Mouse (Mus musculus) kidney, postnatal 0 days (tissue): Measurements from ENCODE around the gene Hspa2. TPM values are rescaled to one million over a fixed set of nuclear protein-coding genes. Genes with fewer than 3 reads are reported as not detected.

ENCODE experiments used
- ATAC-seq: fragments of 200-750 bp; cut with Nextera tagmentation; replicated peaks from 2 replicates; pipeline ENCODE4 v1.8.0; 2017; ENCODE audit warnings: low read depth, moderate number of reproducible peaks, moderate TSS enrichment, moderate library complexity; ENCODE audit not compliant: low FRiP score
- DNase-seq: peaks from one replicate; pipeline ENCODE4 v3.0.0-alpha.2; 2016; ENCODE audit warnings: low spot score
- H3K27ac ChIP-seq: fragments of 300-500 bp; sonication (generic); 2 replicates; pipeline ENCODE4 v1.5.1; 2014; ENCODE audit warnings: mild to moderate bottlenecking
- H3K27me3 ChIP-seq: fragments of 300-500 bp; sonication (generic); 2 replicates; pipeline ENCODE4 v1.6.1; 2014; ENCODE audit warnings: low read length, mixed read lengths; ENCODE audit not compliant: insufficient read depth
- H3K36me3 ChIP-seq: fragments of 300-500 bp; sonication (generic); 2 replicates; pipeline ENCODE4 v1.6.1; 2014; ENCODE audit warnings: low read length, mixed read lengths; ENCODE audit not compliant: insufficient read depth
- H3K4me1 ChIP-seq: fragments of 300-500 bp; sonication (generic); replicated peaks from 2 replicates; pipeline ENCODE4 v1.6.1; 2014; ENCODE audit warnings: antibody characterized with exemption, low read length, mixed read lengths; ENCODE audit not compliant: insufficient read depth
- H3K4me2 ChIP-seq: fragments of 300-500 bp; sonication (generic); 2 replicates; pipeline ENCODE4 v1.6.1; 2014; ENCODE audit warnings: mild to moderate bottlenecking, low read length, moderate library complexity, mixed read lengths
- H3K4me3 ChIP-seq: fragments of 300-500 bp; sonication (generic); replicated peaks from 2 replicates; pipeline ENCODE4 v1.5.1; 2014; ENCODE audit warnings: low read depth, low read length
- H3K9ac ChIP-seq: fragments of 300-500 bp; sonication (generic); 2 replicates; pipeline ENCODE4 v1.6.1; 2014; ENCODE audit warnings: low read depth, low read length
- H3K9me3 ChIP-seq: fragments of 300-500 bp; sonication (generic); replicated peaks from 2 replicates; pipeline ENCODE4 v1.6.1; 2016; ENCODE audit warnings: low read length, inconsistent platforms, mixed read lengths
- CTCF ChIP-seq: IDR thresholded peaks from 2 replicates; pipeline ENCODE4 v1.5.1; 2016; ENCODE audit warnings: antibody characterized with exemption, low read depth, mild to moderate bottlenecking, moderate library complexity
- WGBS: fragments of 180-500 bp; shearing (Covaris S2); extraction: QIAGEN DNeasy Blood & Tissue Kit; methylation state at CpG from one replicate; pipeline ENCODE4 v1.1.7; 2014; 5-methylcytosine and 5-hydroxymethylcytosine counted together
- polyA plus RNA-seq: library from polyadenylated mRNA; unstranded; fragments of >200 nt; fragmentation: Nextera tagmentation; extraction: Ambion mirVana; gene quantifications from 2 replicates; pipeline ENCODE4 v1.2.1, GENCODE M21; 2015

Gene Hspa2
- polyA plus RNA-seq, 1 experiment from 2014 or later = 12.4 TPM

DNA sequence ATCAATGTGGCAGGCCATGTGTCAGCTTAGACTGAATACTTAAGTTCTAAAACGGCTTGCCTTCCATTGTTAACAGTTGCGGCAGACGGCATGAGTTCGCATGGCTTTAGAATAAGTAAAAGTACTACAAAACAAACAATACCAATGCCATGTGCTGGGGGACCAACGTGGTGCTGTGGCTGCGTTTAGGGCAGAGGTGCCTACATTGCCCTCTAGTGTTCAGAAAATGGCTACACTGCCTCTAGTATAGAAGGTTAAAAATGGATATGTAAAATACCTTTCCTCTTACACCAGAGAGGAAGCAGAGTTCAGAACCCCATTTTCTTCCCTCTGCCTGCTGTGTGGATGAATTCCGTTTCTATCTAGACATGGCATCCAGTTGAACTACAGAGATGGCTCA lies 27.3 kb upstream of the Hspa2 start:
- no peak overlapping the region for H3K27ac ChIP-seq
- H3K4me1 ChIP-seq = peaks cover 11% of the 10 kb centered on the region
- H3K36me3 ChIP-seq = no peaks in the 10 kb centered on the region
- no peak for ATAC-seq
- H3K9me3 ChIP-seq = no peaks in the 10 kb centered on the region
- TF ChIP-seq CTCF = peak; percentile 72
- peak; percentile 54 for DNase-seq
- WGBS = 58% methylated on average over 7 of the region's 7 CpGs
- H3K27me3 ChIP-seq = no peaks in the 10 kb centered on the region
- no peak overlapping the region for H3K4me2 ChIP-seq
- no peak overlapping the region for H3K9ac ChIP-seq
- H3K4me3 ChIP-seq = no peak overlapping the region

DNA sequence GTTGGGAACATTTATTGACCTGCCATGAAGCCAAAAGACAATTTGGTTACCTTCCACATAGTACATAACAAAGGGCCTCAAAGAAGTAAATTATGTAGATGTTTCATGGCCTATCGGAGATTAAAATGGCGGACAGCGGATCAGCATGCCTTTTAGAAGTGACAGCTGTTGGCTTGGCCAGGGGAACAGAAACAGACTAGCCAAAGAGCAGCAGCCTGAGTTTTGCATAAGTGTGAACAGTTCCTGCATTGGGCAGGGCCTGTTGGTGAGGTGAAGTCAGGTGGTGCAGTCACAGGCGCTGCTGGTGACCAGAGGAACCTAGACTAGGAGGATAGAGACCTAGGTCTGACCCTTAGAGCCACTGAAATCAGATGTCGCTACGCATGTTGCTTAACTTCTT lies 26.9 kb upstream of the Hspa2 start:
- Histone ChIP-seq H3K27me3 (no peaks in the 10 kb centered on the region), H3K27ac (no peak overlapping the region), H3K4me3 (no peak overlapping the region), H3K9ac (no peak overlapping the region), H3K4me1 (peaks cover 7% of the 10 kb centered on the region), H3K4me2 (no peak overlapping the region), H3K36me3 (no peaks in the 10 kb centered on the region), H3K9me3 (no peaks in the 10 kb centered on the region)
- no peak for TF ChIP-seq CTCF
- 93% methylated on average over 6 of the region's 6 CpGs for WGBS
- no peak for DNase-seq
- no peak for ATAC-seq

DNA sequence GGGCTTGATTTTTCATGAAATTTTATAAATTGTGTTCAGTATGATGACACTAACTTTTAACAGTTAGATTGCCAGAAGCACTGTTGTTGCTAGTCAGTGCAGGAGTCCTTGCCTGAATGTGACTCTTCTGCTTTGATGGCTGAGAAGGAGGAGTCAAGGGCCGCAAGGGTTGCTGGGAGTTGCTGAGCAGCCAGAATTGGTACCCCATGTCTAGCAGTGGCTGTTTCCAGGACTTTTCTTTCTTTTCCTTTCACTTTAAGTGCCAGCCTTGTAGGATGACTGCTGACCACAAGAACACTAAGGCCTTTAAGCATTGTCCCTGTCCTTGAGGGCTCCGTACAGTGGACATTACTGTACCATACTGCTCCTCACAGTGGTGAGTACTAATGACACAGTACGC lies 26.2 kb upstream of the Hspa2 start:
- Histone ChIP-seq H3K27ac (no peak overlapping the region), H3K4me2 (no peak overlapping the region), H3K4me3 (no peak overlapping the region), H3K9ac (no peak overlapping the region), H3K27me3 (no peaks in the 10 kb centered on the region), H3K4me1 (0 out of 2 replicates have a peak, but pooled peaks cover 3% of the 10 kb centered on the region), H3K36me3 (no peaks in the 10 kb centered on the region), H3K9me3 (no peaks in the 10 kb centered on the region)
- 96% methylated on average over 3 of the region's 3 CpGs for WGBS
- no peak for TF ChIP-seq CTCF
- no peak for DNase-seq
- ATAC-seq = no peak

DNA sequence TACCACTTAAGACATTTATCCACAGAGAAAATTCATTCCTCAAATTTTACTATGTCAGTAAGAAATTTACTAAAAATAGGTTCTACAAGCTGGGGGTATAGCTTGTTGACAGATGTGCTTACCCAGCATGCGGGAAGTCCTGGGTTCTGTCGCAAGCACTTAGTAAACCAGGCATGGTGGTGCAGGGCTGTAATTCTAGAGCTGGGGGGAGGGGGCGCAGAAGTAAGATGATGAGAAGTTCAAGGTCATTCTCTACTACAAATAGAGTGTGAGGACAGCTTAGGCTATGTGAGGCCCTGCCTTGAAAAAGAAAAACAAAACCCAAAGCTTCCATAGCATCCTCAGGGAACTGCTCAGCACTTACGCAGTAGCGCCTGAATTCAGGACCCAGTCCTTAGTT lies 25.4 kb upstream of the Hspa2 start:
- Histone ChIP-seq H3K4me3 (no peak overlapping the region), H3K4me1 (0 out of 2 replicates have a peak, but pooled peaks cover 3% of the 10 kb centered on the region), H3K36me3 (no peaks in the 10 kb centered on the region), H3K9ac (no peak overlapping the region), H3K27ac (no peak overlapping the region), H3K27me3 (no peaks in the 10 kb centered on the region), H3K4me2 (no peak overlapping the region), H3K9me3 (no peaks in the 10 kb centered on the region)
- no peak for DNase-seq
- WGBS = 79% methylated on average over 5 of the region's 5 CpGs
- ATAC-seq = no peak
- no peak for TF ChIP-seq CTCF

DNA sequence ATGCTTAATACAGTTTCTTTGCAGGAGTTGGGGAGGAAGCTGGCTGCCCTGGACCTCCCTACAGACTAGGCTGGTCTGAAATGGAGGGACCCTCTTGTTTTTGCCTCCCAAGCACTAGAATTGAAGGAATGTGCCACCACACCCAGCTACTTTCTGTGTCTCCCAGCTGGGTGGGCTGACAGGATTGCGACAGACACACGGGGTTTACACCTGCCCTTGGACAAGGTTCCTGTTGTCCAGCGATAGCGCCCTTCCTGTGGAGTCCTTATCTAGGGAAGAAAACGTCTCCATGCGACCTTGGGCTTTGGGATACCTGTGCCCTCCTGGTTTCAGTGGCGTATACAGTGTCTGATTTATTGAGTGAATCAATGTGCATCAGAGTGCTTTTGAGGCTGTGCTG lies 23.8 kb upstream of the Hspa2 start:
- Histone ChIP-seq H3K36me3 (no peaks in the 10 kb centered on the region), H3K4me2 (no peak overlapping the region), H3K4me1 (0 out of 2 replicates have a peak, but pooled peaks cover 3% of the 10 kb centered on the region), H3K27me3 (no peaks in the 10 kb centered on the region), H3K4me3 (no peak overlapping the region), H3K9me3 (no peaks in the 10 kb centered on the region), H3K9ac (no peak overlapping the region), H3K27ac (no peak overlapping the region)
- WGBS = 73% methylated on average over 7 of the region's 7 CpGs
- no peak for DNase-seq
- no peak for ATAC-seq
- no peak for TF ChIP-seq CTCF

DNA sequence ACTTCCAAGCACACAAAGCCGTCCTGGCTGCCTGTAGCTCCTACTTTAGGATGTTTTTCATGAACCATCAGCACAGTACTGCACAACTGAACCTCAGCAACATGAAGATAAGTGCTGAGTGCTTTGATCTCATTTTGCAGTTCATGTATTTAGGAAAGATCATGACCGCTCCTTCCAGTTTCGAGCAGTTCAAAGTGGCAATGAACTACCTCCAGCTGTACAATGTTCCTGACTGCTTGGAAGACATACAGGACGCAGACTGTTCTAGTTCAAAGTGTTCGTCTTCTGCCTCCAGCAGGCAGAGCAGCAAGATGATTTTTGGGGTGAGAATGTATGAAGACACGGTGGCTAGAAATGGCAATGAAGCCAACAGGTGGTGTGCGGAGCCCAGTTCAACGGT lies 18.6 kb upstream of the Hspa2 start:
- Histone ChIP-seq H3K36me3 (peaks cover 18% of the 10 kb centered on the region; the same call in 1 of the 2 replicates), H3K9me3 (no peaks in the 10 kb centered on the region), H3K4me1 (no peaks in the 10 kb centered on the region), H3K27me3 (no peaks in the 10 kb centered on the region), H3K4me2 (no peak overlapping the region), H3K4me3 (no peak overlapping the region), H3K27ac (no peak overlapping the region), H3K9ac (no peak overlapping the region)
- 92% methylated on average over 8 of the region's 8 CpGs for WGBS
- ATAC-seq (no peak), DNase-seq (no peak)
- TF ChIP-seq CTCF = no peak

DNA sequence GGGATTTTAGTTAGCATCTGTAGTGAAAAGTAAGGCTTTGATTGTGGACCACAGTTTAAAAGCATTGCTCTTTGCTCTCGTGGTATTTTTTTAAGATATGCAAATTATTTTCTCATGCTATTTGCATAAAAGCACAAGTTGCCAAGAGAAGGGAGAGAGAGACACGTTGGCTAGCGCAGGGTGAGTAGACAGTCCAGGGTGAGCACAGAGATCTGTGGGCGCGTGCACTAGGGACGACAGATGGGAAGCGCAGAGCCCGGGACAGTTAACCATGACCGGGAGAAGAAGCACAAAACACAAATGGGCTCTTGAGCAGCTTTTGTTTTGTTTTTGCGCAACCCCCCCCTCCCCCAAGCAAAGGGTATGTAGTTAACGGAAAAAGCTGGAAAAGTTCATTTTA lies 15.2 kb upstream of the Hspa2 start:
- Histone ChIP-seq H3K36me3 (peaks cover 18% of the 10 kb centered on the region; the same call in 1 of the 2 replicates), H3K9ac (no peak overlapping the region), H3K4me3 (no peak overlapping the region), H3K27ac (no peak overlapping the region), H3K27me3 (no peaks in the 10 kb centered on the region), H3K4me2 (no peak overlapping the region), H3K4me1 (no peaks in the 10 kb centered on the region), H3K9me3 (no peaks in the 10 kb centered on the region)
- TF ChIP-seq CTCF = no peak
- no peak for DNase-seq
- 87% methylated on average over 11 of the region's 11 CpGs for WGBS
- no peak for ATAC-seq
